Mouse (Mus musculus) limb, embryonic 11.5 days (tissue): ENCODE measurements around the gene Washc2. TPM values are rescaled to one million over a fixed set of nuclear protein-coding genes. Genes with fewer than 3 reads are reported as not detected.
"Not testable (repeated sequence)": the region's sequence is repeated elsewhere in the genome, so short reads cannot be mapped to it uniquely, and the experiment has no call there.

Source experiments
- ATAC-seq: fragments of 200-750 bp; cut with Nextera tagmentation; 2 replicates; pipeline ENCODE4 v1.8.0; 2017; ENCODE audit warnings: low read depth; ENCODE audit not compliant: insufficient number of reproducible peaks, low FRiP score, low TSS enrichment
- DNase-seq: peaks from one replicate; pipeline ENCODE4 v3.0.0-alpha.2; 2015; ENCODE audit warnings: low spot score
- H3K27ac ChIP-seq: fragments of 300-500 bp; sonication (generic); replicated peaks from 2 replicates; pipeline ENCODE4 v1.5.1; 2014; ENCODE audit warnings: low read depth, mild to moderate bottlenecking, low read length
- H3K27me3 ChIP-seq: fragments of 300-500 bp; sonication (generic); 2 replicates; pipeline ENCODE4 v1.6.1; 2014; ENCODE audit warnings: mild to moderate bottlenecking, low read length, mixed read lengths; ENCODE audit not compliant: control insufficient read depth, insufficient read depth
- H3K36me3 ChIP-seq: fragments of 300-500 bp; sonication (generic); 2 replicates; pipeline ENCODE4 v1.6.1; 2014; ENCODE audit warnings: mild to moderate bottlenecking, low read length, moderate library complexity, mixed read lengths; ENCODE audit not compliant: control insufficient read depth, insufficient read depth
- H3K4me1 ChIP-seq: fragments of 300-500 bp; sonication (generic); 2 replicates; pipeline ENCODE4 v1.6.1; 2014; ENCODE audit warnings: low read length, mixed read lengths; ENCODE audit not compliant: control insufficient read depth, insufficient read depth
- H3K4me2 ChIP-seq: fragments of 300-500 bp; sonication (generic); 2 replicates; pipeline ENCODE4 v1.6.1; 2014; ENCODE audit warnings: low read depth, mild to moderate bottlenecking, moderate library complexity; ENCODE audit not compliant: severe bottlenecking
- H3K4me3 ChIP-seq: fragments of 300-500 bp; sonication (generic); 2 replicates; pipeline ENCODE4 v1.5.1; 2014; ENCODE audit warnings: low read depth, low read length
- H3K9ac ChIP-seq: fragments of 300-500 bp; sonication (generic); 2 replicates; pipeline ENCODE4 v1.6.1; 2014; ENCODE audit warnings: mild to moderate bottlenecking, low read length
- H3K9me3 ChIP-seq: fragments of 300-500 bp; sonication (generic); 2 replicates; pipeline ENCODE4 v1.6.1; 2016; ENCODE audit warnings: low read length; ENCODE audit not compliant: control insufficient read depth
- WGBS: fragments of 180-500 bp; shearing (Covaris S2); extraction: QIAGEN DNeasy Blood & Tissue Kit; methylation state at CpG from one replicate; pipeline ENCODE4 v1.1.7; 2014; 5-methylcytosine and 5-hydroxymethylcytosine counted together
- polyA plus RNA-seq: library from polyadenylated mRNA; unstranded; fragments of >200 nt; fragmentation: Nextera tagmentation; extraction: Ambion mirVana; gene quantifications from 2 replicates; pipeline ENCODE4 v1.2.1, GENCODE M21; 2014

Washc2 gene
- polyA plus RNA-seq, 1 experiment from 2014 or later, result 45.7 TPM

- Histone ChIP-seq H3K4me2 (peak overlapping the region; percentile 67), H3K9ac (peak overlapping the region; percentile 76), H3K9me3 (no peaks in the 10 kb centered on the region), H3K27ac (0 out of 2 replicates have a peak overlapping the region, but pooled peaks have one; percentile 55), H3K4me1 (peaks cover 2% of the 10 kb centered on the region; the same call in 1 of the 2 replicates), H3K27me3 (no peaks in the 10 kb centered on the region), H3K4me3 (peak overlapping the region; percentile 54), H3K36me3 (no peaks in the 10 kb centered on the region)
- DNase-seq, result peak; percentile 70
- under 1% methylated on average over 42 of the region's 51 CpGs for WGBS
- ATAC-seq, result peak; percentile 85
Observed at GRCm38 (mm10) chr6:116192809-116193311, 15.0 kb upstream of the Washc2 start.

GRCm38 (mm10) chr6:116193394-116194393, 14.1 kb upstream of the Washc2 start, which contains the start of gene Tmcc1:
Gene Tmcc1, minus strand, starts transcription at chr6:116193486.
- ATAC-seq (peak; percentile 88), DNase-seq (peak; percentile 99)
- under 1% methylated on average over 59 of the region's 68 CpGs for WGBS
- peak within 1 kb of the TSS; percentile 54 for H3K4me3 ChIP-seq
- peak within 1 kb of the TSS; percentile 76 for H3K9ac ChIP-seq
- no peaks in the 10 kb centered on the region for H3K27me3 ChIP-seq
- 0 out of 2 replicates have a peak within 1 kb of the TSS, but pooled peaks have one; percentile 55 for H3K27ac ChIP-seq
- no peaks in the 10 kb centered on the region for H3K9me3 ChIP-seq
- H3K4me2 ChIP-seq, result peak within 1 kb of the TSS; percentile 67
- H3K4me1 ChIP-seq, result peaks cover 2% of the 10 kb centered on the region; the same call in 1 of the 2 replicates
- H3K36me3 ChIP-seq, result no peaks in the 10 kb centered on the region

GRCm38 (mm10) chr6:116195811-116196210, 12.0 kb upstream of the Washc2 start:
- Histone ChIP-seq H3K9ac (no peak overlapping the region), H3K27me3 (no peaks in the 10 kb centered on the region), H3K4me2 (no peak overlapping the region), H3K9me3 (no peaks in the 10 kb centered on the region), H3K27ac (no peak overlapping the region), H3K36me3 (no peaks in the 10 kb centered on the region), H3K4me3 (no peak overlapping the region), H3K4me1 (peaks cover 2% of the 10 kb centered on the region; the same call in 1 of the 2 replicates)
- 68% methylated on average over 8 of the region's 8 CpGs for WGBS
- ATAC-seq (no peak), DNase-seq (no peak)

- no peaks in the 10 kb centered on the region for H3K9me3 ChIP-seq
- no peak overlapping the region for H3K4me2 ChIP-seq
- ATAC-seq (no peak), DNase-seq (peak; percentile 25)
- H3K36me3 ChIP-seq, result no peaks in the 10 kb centered on the region
- H3K4me1 ChIP-seq, result no peaks in the 10 kb centered on the region
- no peak overlapping the region for H3K4me3 ChIP-seq
- H3K27me3 ChIP-seq, result no peaks in the 10 kb centered on the region
- no peak overlapping the region for H3K27ac ChIP-seq
- no peak overlapping the region for H3K9ac ChIP-seq
- 42% methylated on average over 3 of the region's 3 CpGs for WGBS
Observed at GRCm38 (mm10) chr6:116198173-116198572, 9.7 kb upstream of the Washc2 start.

- no peaks in the 10 kb centered on the region for H3K9me3 ChIP-seq
- H3K27me3 ChIP-seq, result no peaks in the 10 kb centered on the region
- H3K9ac ChIP-seq, result no peak overlapping the region
- DNase-seq, result no peak
- 80% methylated on average over 2 of the region's 2 CpGs for WGBS
- H3K4me3 ChIP-seq, result no peak overlapping the region
- no peaks in the 10 kb centered on the region for H3K36me3 ChIP-seq
- H3K4me1 ChIP-seq, result no peaks in the 10 kb centered on the region
- no peak for ATAC-seq
- no peak overlapping the region for H3K4me2 ChIP-seq
- no peak overlapping the region for H3K27ac ChIP-seq
Observed at GRCm38 (mm10) chr6:116199682-116200081, 8.2 kb upstream of the Washc2 start.

- Histone ChIP-seq H3K27ac (no peak overlapping the region), H3K4me1 (no peaks in the 10 kb centered on the region), H3K4me2 (no peak overlapping the region), H3K36me3 (peaks cover 9% of the 10 kb centered on the region), H3K9ac (no peak overlapping the region), H3K9me3 (no peaks in the 10 kb centered on the region), H3K4me3 (no peak overlapping the region), H3K27me3 (no peaks in the 10 kb centered on the region)
- ATAC-seq (no peak), DNase-seq (no peak)
- WGBS, result 88% methylated on average over 11 of the region's 11 CpGs
Observed at GRCm38 (mm10) chr6:116227767-116228166, 19.9 kb downstream of the Washc2 start.

GRCm38 (mm10) chr6:116228785-116229525, 21.1 kb downstream of the Washc2 start:
- H3K9ac ChIP-seq, result no peak overlapping the region
- no peak overlapping the region for H3K27ac ChIP-seq
- DNase-seq (peak; percentile 78), ATAC-seq (no peak)
- H3K4me2 ChIP-seq, result no peak overlapping the region
- H3K9me3 ChIP-seq, result no peaks in the 10 kb centered on the region
- H3K4me1 ChIP-seq, result no peaks in the 10 kb centered on the region
- no peaks in the 10 kb centered on the region for H3K27me3 ChIP-seq
- H3K4me3 ChIP-seq, result no peak overlapping the region
- peaks cover 11% of the 10 kb centered on the region for H3K36me3 ChIP-seq
- WGBS, result 67% methylated on average over 12 of the region's 12 CpGs

- H3K27me3 ChIP-seq, DNase-seq, ATAC-seq, H3K27ac ChIP-seq, H3K36me3 ChIP-seq, H3K9ac ChIP-seq, H3K4me2 ChIP-seq, H3K4me1 ChIP-seq, H3K4me3 ChIP-seq, H3K9me3 ChIP-seq: not testable (repeated sequence)
- 89% methylated on average over 2 of the region's 2 CpGs for WGBS
Observed at GRCm38 (mm10) chr6:116234821-116235220, 27.0 kb downstream of the Washc2 start.
